Mouse (Mus musculus) lung, postnatal 0 days (tissue): ENCODE results near the gene Eddm3b.

Experiments used
- CTCF ChIP-seq: IDR thresholded peaks from 2 replicates; pipeline ENCODE4 v1.5.1; 2016; ENCODE audit warnings: antibody characterized with exemption, mild to moderate bottlenecking
- EP300 ChIP-seq: IDR thresholded peaks from 2 replicates; pipeline ENCODE4 v1.6.1; 2016; ENCODE audit warnings: antibody characterized with exemption, mild to moderate bottlenecking, control low read depth

GRCm38 (mm10) chr14:51132372-51132771, 18.1 kb downstream of the Eddm3b start:
- TF ChIP-seq CTCF (no peak), EP300 (no peak)
